Mouse (Mus musculus) heart, embryonic 13.5 days (tissue): Measurements from ENCODE around the gene Actbl2. TPM values are rescaled to one million over a fixed set of nuclear protein-coding genes. Genes with fewer than 3 reads are reported as not detected.
A peak's percentile ranks its signal among the peaks of the same experiment; 100 is the strongest.

Experiments
- ATAC-seq: fragments of 200-750 bp; cut with Nextera tagmentation; 2 replicates; pipeline ENCODE4 v1.8.0; 2017; ENCODE audit warnings: moderate TSS enrichment; ENCODE audit not compliant: insufficient number of reproducible peaks, low FRiP score, low TSS enrichment; ENCODE audit errors: extremely low read depth
- H3K27ac ChIP-seq: fragments of 300-500 bp; sonication (generic); replicated peaks from 2 replicates; pipeline ENCODE4 v1.5.1; 2015; ENCODE audit warnings: moderate library complexity, mild to moderate bottlenecking, inconsistent platforms
- H3K27me3 ChIP-seq: fragments of 300-500 bp; sonication (generic); replicated peaks from 2 replicates; pipeline ENCODE4 v1.6.1; 2015; ENCODE audit warnings: mild to moderate bottlenecking, inconsistent platforms
- H3K36me3 ChIP-seq: fragments of 300-500 bp; sonication (generic); 2 replicates; pipeline ENCODE4 v1.6.1; 2015; ENCODE audit warnings: mild to moderate bottlenecking, inconsistent platforms
- H3K4me1 ChIP-seq: fragments of 300-500 bp; sonication (generic); 2 replicates; pipeline ENCODE4 v1.6.1; 2015; ENCODE audit warnings: inconsistent platforms
- H3K4me2 ChIP-seq: fragments of 300-500 bp; sonication (generic); 2 replicates; pipeline ENCODE4 v1.6.1; 2015; ENCODE audit warnings: inconsistent platforms, mild to moderate bottlenecking, moderate library complexity
- H3K4me3 ChIP-seq: fragments of 300-500 bp; sonication (generic); 2 replicates; pipeline ENCODE4 v1.5.1; 2015; ENCODE audit warnings: moderate library complexity, mild to moderate bottlenecking, inconsistent platforms
- H3K9ac ChIP-seq: fragments of 300-500 bp; sonication (generic); 2 replicates; pipeline ENCODE4 v1.6.1; 2015; ENCODE audit warnings: inconsistent platforms, mild to moderate bottlenecking, moderate library complexity
- H3K9me3 ChIP-seq: fragments of 300-500 bp; sonication (generic); 2 replicates; pipeline ENCODE4 v1.6.1; 2016; ENCODE audit warnings: inconsistent platforms
- WGBS: fragments of 180-500 bp; shearing (Covaris S2); methylation state at CpG from one replicate; pipeline ENCODE4 v1.1.7; 2015; ENCODE audit warnings: mixed read lengths; 5-methylcytosine and 5-hydroxymethylcytosine counted together
- polyA plus RNA-seq: library from polyadenylated mRNA; unstranded; fragments of >200 nt; fragmentation: Nextera tagmentation; extraction: Ambion mirVana; gene quantifications from 2 replicates; pipeline ENCODE4 v1.2.1, GENCODE M21; 2015

Gene Actbl2
- polyA plus RNA-seq, 1 experiment from 2014 or later: not detected

- Histone ChIP-seq H3K27ac (no peak overlapping the region), H3K9ac (no peak overlapping the region), H3K4me1 (peaks cover 14% of the 10 kb centered on the region), H3K4me3 (no peak overlapping the region), H3K27me3 (no peaks in the 10 kb centered on the region), H3K36me3 (no peaks in the 10 kb centered on the region), H3K9me3 (no peaks in the 10 kb centered on the region), H3K4me2 (no peak overlapping the region)
- 79% methylated on average over 3 of the region's 3 CpGs for WGBS
- ATAC-seq: no peak
Observed at GRCm38 (mm10) chr13:111300846-111301245, 46.0 kb downstream of the Actbl2 start.

GRCm38 (mm10) chr13:111301431-111301830 is 46.6 kb downstream of the Actbl2 start:
- H3K9ac ChIP-seq: no peak overlapping the region
- no peaks in the 10 kb centered on the region for H3K9me3 ChIP-seq
- no peak for ATAC-seq
- peaks cover 8% of the 10 kb centered on the region for H3K4me1 ChIP-seq
- H3K36me3 ChIP-seq: no peaks in the 10 kb centered on the region
- H3K4me3 ChIP-seq: no peak overlapping the region
- H3K27ac ChIP-seq: no peak overlapping the region
- no peak overlapping the region for H3K4me2 ChIP-seq
- no peaks in the 10 kb centered on the region for H3K27me3 ChIP-seq
- 52% methylated on average over 2 of the region's 2 CpGs for WGBS

DNA sequence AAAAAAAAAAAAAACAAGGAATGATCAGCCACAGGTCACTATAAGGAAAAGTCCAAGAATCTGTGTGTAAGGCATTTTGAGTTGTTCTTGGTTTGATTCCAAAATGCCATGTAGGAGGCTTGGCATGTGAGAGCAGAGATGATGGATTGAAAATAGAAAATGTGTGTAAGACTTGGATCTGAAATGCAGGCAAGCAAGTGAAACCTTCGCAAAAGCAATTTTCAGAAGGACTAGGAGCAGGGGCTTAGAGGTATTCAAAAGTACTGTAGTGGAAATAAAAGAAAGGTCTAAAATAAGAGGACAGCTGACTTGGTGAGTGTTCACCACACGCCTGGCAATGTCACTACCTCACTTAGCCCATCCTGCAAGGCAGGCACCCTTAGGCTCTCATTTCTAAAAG is 49.4 kb downstream of the Actbl2 start:
- no peaks in the 10 kb centered on the region for H3K27me3 ChIP-seq
- 68% methylated on average over 2 of the region's 2 CpGs for WGBS
- ATAC-seq: no peak

DNA sequence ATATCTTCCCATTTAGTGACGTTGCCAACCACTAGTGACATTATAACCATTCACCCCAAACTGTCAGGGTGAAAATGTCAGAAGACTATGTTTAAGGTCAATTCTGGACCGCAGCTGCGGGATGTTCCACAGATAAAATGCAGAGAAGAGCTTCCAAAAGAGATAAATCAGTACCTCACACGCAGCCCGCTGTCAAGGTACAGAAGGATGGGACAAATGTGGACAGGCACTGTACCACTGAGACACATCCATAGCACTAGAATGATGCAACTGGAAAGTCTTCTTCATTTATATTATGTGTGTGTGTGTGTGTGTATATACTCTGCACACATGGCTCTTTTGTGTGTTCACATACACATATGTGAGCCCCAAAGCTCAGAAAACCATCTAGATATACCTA is 49.9 kb downstream of the Actbl2 start:
- ATAC-seq: no peak
- Histone ChIP-seq H3K9me3 (no peaks in the 10 kb centered on the region), H3K27me3 (no peaks in the 10 kb centered on the region), H3K4me3 (no peak overlapping the region), H3K4me1 (peaks cover 9% of the 10 kb centered on the region; the same call in 1 of the 2 replicates), H3K27ac (0 out of 2 replicates have a peak overlapping the region, but pooled peaks have one; percentile 12), H3K36me3 (no peaks in the 10 kb centered on the region), H3K9ac (no peak overlapping the region), H3K4me2 (no peak overlapping the region)
- WGBS: 71% methylated on average over 5 of the region's 5 CpGs

More for the DNA sequence above, 49.4 kb downstream of the Actbl2 start:
- Histone ChIP-seq H3K4me3 (no peak overlapping the region), H3K27ac (0 out of 2 replicates have a peak overlapping the region, but pooled peaks have one; percentile 12), H3K4me1 (peaks cover 6% of the 10 kb centered on the region; the same call in 1 of the 2 replicates), H3K9ac (no peak overlapping the region), H3K9me3 (no peaks in the 10 kb centered on the region), H3K36me3 (no peaks in the 10 kb centered on the region), H3K4me2 (no peak overlapping the region)

Other genes starting within 250 kb of the Actbl2 start
- gene Gpbp1, start 235.1 kb downstream of the Actbl2 start, polyA plus RNA-seq: 47.3 and 47.8 TPM in 2 replicates